Mouse (Mus musculus): ENCODE results near the gene Porcn. TPM values are rescaled to one million over a fixed set of nuclear protein-coding genes. Genes with fewer than 3 reads are reported as not detected.

Porcn gene
- polyA plus RNA-seq (2016; fragmentation: Nextera tagmentation; extraction: Ambion mirVana): 23.2 and 25.0 TPM in 2 replicates

DNA sequence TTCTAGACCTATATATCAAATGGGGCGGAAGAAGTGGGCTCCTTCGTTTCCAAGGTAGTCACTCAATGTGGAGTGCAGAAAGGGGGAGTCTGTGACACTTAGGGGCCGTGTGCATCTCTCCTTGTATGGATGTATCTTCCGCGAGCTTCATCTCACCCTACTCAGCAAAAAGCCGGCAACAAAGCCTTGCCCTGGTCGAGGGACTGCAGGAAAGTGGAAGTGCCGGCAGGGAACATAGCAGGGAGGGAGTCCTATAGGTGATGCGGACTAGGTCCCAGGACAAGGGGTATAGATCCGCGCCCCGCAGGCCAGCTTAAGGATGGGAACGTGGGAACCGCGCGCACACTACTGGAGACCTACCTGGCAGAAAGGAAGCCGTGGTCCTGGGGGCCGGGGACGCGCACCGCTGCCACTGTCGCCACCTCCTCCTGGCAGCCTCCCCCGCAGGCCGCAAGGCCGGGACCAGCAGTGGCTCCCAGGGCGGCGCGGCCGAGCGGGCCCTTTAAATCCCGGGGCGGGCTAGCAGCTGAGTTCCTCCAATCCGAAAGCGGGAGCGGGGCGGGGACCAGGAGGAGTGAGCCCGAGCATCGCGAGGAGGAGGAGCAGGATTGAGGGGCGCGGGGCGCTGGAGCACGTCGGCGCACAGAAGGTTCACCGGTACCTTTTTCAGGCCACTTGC lies at the start of gene Porcn:
TSS of gene Porcn (minus strand) at position 511 of the 679 bp plus-strand sequence.
- no peaks in the 10 kb centered on the region for H3K36me3 ChIP-seq
- H3K4me1 ChIP-seq: peaks cover 3% of the 10 kb centered on the region; the same call in 1 of the 2 replicates
- H3K4me3 ChIP-seq: peak within 1 kb of the TSS; percentile 48
- H3K9ac ChIP-seq (replicated peaks): peak within 1 kb of the TSS; percentile 55
- peak within 1 kb of the TSS; percentile 57 for H3K4me2 ChIP-seq (replicated peaks)
- WGBS: 17% methylated on average over 33 of the region's 46 CpGs
- no peaks in the 10 kb centered on the region for H3K27me3 ChIP-seq
- no peaks in the 10 kb centered on the region for H3K9me3 ChIP-seq
- peak; percentile 94 for ATAC-seq (ENCODE audit: low FRiP score, low read depth)
- no peak within 1 kb of the TSS; the same call in 1 of the 2 replicates for H3K27ac ChIP-seq (replicated peaks)

DNA sequence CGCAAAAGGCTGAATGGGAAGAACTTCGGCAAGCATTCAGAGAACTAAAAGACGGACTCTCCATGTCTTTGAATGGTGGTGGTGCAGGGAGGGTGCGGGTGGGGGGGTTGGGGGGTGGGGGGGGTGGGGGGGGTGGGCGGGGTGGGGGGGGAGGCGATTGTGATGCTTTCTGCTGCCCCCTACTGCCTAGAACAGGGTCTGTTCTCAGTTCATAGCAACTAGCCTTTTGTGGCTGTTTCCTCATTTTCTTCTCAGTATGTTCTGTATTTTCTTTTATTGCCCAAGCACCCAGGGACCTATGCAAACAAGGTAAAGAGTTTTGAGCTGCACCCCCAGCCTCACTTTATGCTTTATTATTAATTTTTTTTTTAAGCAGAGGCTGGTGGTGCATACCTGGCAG lies 49.5 kb upstream of the Porcn start:
- Histone ChIP-seq H3K4me3 (no peak overlapping the region), H3K4me2 (replicated peaks) (no peak overlapping the region), H3K9ac (replicated peaks) (no peak overlapping the region), H3K27ac (replicated peaks) (no peak overlapping the region), H3K4me1 (0 out of 2 replicates have a peak, but pooled peaks cover 7% of the 10 kb centered on the region), H3K36me3 (no peaks in the 10 kb centered on the region), H3K27me3 (no peaks in the 10 kb centered on the region), H3K9me3 (no peaks in the 10 kb centered on the region)
- WGBS: 46% methylated on average over 4 of the region's 6 CpGs
- ATAC-seq (ENCODE audit: low FRiP score, low read depth): no peak

DNA sequence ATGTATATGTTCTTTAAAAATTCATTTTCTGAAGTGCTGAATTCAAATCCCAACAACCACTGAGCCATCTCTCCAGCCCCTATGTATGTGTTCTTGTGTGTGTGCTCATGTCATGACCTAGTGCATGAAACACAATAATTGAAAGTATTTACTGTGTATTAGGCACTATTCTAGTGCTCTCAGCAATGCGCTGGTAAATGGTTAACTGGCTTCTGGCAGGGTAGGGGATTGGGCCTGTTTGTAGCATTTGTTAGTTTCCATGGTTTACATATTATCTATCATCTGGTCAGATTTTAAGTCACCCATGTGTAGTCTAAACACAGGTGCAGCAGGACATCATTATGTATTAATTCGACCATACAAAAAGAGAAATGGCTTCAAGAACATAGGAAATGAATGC lies 47.4 kb upstream of the Porcn start:
- Histone ChIP-seq H3K9ac (replicated peaks) (no peak overlapping the region), H3K4me1 (0 out of 2 replicates have a peak, but pooled peaks cover 7% of the 10 kb centered on the region), H3K27me3 (no peaks in the 10 kb centered on the region), H3K4me2 (replicated peaks) (no peak overlapping the region), H3K27ac (replicated peaks) (no peak overlapping the region), H3K9me3 (no peaks in the 10 kb centered on the region), H3K36me3 (no peaks in the 10 kb centered on the region), H3K4me3 (no peak overlapping the region)
- WGBS: 89% methylated on average over 2 of the region's 2 CpGs
- no peak for ATAC-seq (ENCODE audit: low FRiP score, low read depth)

DNA sequence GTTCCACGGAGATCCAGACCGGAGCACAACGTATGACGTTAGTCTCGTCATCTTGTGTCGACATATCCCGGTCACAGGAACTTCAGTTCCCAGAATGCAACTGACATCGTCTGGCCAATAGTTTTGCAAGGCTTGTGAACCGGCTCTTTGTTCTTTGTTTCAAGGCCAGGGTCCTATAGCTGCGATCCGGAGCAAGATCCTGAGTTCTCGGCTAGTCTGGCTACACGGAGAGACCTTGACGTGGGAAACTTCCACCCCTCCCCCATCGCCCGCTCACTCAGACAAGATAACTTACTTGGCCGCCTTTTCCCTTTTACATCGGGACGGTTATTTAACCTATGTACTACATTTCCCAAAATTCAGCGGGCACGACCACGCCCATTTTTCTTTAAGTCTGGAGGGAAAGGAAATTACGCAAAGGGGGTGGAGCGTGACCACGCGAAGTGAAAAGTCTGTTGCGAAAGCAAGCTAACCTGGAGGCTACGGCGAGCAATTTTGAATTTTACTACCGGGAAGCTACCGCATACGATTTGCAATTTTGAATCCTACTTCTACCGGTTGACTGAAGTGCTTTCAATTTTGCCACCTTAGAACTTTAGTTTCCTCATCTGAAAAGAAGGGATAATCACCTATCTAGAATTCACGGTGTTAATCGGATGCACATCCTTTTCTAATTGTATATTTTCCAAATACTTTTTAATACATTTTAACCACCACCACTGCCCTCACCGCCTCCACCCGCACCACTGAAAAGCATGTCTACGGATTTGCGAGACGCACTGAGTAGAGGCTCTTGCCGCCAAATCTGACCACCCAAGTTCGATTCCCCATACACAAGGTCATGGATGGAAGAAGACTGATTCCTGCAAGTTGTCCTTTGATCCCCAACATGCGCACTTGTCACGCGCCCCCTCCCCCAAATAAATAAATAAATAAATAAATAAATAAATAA lies 46.3 kb upstream of the Porcn start, which contains the start of gene Ftsj1:
TSS of gene Ftsj1 (minus strand) at position 73 of the 952 bp plus-strand sequence.
- H3K4me3 ChIP-seq: peak within 1 kb of the TSS; percentile 54
- peak within 1 kb of the TSS; percentile 58; the same call in 1 of the 2 replicates for H3K27ac ChIP-seq (replicated peaks)
- H3K4me1 ChIP-seq: 0 out of 2 replicates have a peak, but pooled peaks cover 7% of the 10 kb centered on the region
- H3K9ac ChIP-seq (replicated peaks): peak within 1 kb of the TSS; percentile 47
- 16% methylated on average over 45 of the region's 45 CpGs for WGBS
- no peaks in the 10 kb centered on the region for H3K27me3 ChIP-seq
- no peaks in the 10 kb centered on the region for H3K36me3 ChIP-seq
- peak; percentile 91 for ATAC-seq (ENCODE audit: low FRiP score, low read depth)
- no peaks in the 10 kb centered on the region for H3K9me3 ChIP-seq
- H3K4me2 ChIP-seq (replicated peaks): peak within 1 kb of the TSS; percentile 56

DNA sequence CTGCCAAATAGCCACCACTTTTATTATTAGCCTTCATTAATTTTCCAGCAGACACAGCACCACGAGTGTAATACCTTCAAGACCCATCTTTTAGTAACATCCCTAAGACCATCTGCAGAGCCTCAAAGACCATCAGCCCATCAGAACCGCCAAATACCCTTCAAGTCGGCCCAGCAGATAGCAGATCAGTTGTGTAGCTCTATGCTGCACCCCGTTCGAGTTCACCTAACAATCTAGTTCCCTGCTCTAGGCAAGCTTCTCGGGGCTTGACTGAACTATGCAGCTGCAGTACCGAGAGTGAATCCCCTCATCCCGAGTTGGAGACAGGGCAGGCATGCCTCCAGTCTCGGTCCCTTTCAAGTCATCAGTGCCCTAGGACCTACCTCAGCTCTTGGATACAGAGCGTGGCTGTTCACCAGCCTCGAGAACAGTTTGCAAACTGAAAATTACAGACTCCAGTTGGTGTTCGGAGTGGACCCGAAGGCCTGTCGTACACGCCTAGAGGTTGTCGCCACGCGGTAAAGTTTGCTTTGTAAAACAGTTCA lies 45.5 kb upstream of the Porcn start:
- H3K4me1 ChIP-seq: 0 out of 2 replicates have a peak, but pooled peaks cover 7% of the 10 kb centered on the region
- no peaks in the 10 kb centered on the region for H3K36me3 ChIP-seq
- H3K4me2 ChIP-seq (replicated peaks): peak overlapping the region; percentile 56
- H3K27me3 ChIP-seq: no peaks in the 10 kb centered on the region
- H3K27ac ChIP-seq (replicated peaks): no peak overlapping the region
- 24% methylated on average over 18 of the region's 18 CpGs for WGBS
- H3K4me3 ChIP-seq: peak overlapping the region; percentile 54
- H3K9ac ChIP-seq (replicated peaks): peak overlapping the region; percentile 47
- ATAC-seq (ENCODE audit: low FRiP score, low read depth): no peak; the same call in none of the 2 replicates
- no peaks in the 10 kb centered on the region for H3K9me3 ChIP-seq

DNA sequence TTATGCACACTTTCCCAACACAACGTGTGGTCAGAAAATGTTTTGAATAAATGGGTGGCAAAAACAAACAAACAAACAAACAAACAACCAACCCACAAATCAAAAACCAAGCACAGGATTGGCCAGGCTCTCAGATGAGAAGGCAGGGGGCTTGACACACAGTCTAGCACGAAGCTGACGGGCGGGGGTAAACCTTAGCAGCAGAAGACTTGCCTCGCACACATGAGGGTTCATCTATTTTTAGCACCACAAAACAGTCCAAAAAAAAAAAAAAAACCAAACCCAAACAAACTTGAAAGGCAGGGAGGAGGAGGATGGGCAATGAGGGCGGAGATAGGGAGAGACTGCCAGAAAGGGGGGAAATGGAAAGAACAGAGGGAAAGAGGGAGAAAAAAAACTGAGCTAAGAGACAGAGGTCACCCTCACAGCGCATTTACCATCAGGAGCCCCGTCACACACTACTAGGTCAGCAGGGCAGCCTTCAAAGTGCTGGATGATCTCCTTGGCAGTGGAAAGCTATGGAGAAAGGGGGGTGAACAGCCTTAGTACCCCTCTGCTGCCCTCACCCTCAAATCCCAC lies 42.3 kb upstream of the Porcn start:
- no peak overlapping the region for H3K4me3 ChIP-seq
- 0 out of 2 replicates have a peak, but pooled peaks cover 7% of the 10 kb centered on the region for H3K4me1 ChIP-seq
- 86% methylated on average over 8 of the region's 8 CpGs for WGBS
- ATAC-seq (ENCODE audit: low FRiP score, low read depth): no peak
- H3K4me2 ChIP-seq (replicated peaks): no peak overlapping the region
- H3K27ac ChIP-seq (replicated peaks): no peak overlapping the region
- no peaks in the 10 kb centered on the region for H3K27me3 ChIP-seq
- no peaks in the 10 kb centered on the region for H3K9me3 ChIP-seq
- 0 out of 2 replicates have a peak, but pooled peaks cover 13% of the 10 kb centered on the region for H3K36me3 ChIP-seq
- H3K9ac ChIP-seq (replicated peaks): no peak overlapping the region

DNA sequence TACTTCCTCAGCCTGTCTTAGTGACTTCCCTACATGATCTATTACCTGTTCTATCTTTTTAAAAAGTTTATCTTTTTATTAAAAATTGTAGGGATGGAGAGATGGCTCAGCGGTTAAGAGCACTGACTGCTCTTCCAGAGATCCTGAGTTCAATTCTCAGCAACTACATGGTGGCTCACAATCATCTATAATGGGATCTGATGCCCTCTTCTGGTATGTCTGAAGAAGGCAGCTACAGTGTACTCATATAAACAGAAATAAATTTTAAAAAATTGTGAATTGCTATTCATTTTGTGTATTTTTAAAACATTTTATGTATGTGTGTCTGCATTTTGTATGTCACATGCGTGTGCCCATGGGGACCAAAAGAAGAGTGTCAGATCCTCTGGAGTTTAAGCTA lies 41.4 kb upstream of the Porcn start:
- H3K4me1 ChIP-seq: 0 out of 2 replicates have a peak, but pooled peaks cover 7% of the 10 kb centered on the region
- H3K27ac ChIP-seq (replicated peaks): no peak overlapping the region
- no peak overlapping the region for H3K4me3 ChIP-seq
- no peaks in the 10 kb centered on the region for H3K9me3 ChIP-seq
- H3K36me3 ChIP-seq: 0 out of 2 replicates have a peak, but pooled peaks cover 13% of the 10 kb centered on the region
- H3K27me3 ChIP-seq: no peaks in the 10 kb centered on the region
- H3K4me2 ChIP-seq (replicated peaks): no peak overlapping the region
- H3K9ac ChIP-seq (replicated peaks): no peak overlapping the region
- 82% methylated on average over 2 of the region's 2 CpGs for WGBS
- ATAC-seq (ENCODE audit: low FRiP score, low read depth): no peak

DNA sequence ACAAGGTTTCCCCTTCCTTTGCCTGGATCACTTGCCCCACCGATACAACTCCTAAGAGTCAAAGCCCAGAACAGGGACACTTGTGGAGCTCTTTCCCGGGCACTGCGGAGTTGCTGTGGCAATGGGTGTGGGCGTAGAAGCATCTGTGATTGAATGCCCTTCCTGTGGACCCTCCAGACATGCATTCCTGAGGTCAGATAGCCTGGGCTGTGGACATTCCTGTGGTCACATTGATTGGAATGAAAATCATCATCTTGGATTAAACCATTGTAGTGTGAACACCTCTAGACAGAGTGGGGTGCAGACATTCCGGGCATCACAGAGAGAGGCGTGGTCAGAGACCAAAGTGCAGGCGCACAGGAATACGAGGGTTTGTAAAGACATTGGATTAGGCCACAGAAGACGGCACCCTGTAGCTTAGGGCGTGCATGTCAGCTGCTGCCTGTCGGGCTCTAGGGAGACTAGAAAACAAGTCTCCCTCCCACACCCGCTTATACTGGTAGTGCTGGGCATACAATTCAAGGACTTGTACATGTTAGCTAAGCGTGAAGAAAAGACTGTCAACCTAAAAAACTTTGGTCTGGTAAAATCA lies 32.6 kb upstream of the Porcn start:
- ATAC-seq (ENCODE audit: low FRiP score, low read depth): no peak
- 73% methylated on average over 13 of the region's 13 CpGs for WGBS
- Histone ChIP-seq H3K27ac (replicated peaks) (no peak overlapping the region), H3K9ac (replicated peaks) (no peak overlapping the region), H3K36me3 (peaks cover 6% of the 10 kb centered on the region; the same call in 1 of the 2 replicates), H3K4me3 (no peak overlapping the region), H3K4me2 (replicated peaks) (no peak overlapping the region), H3K4me1 (no peaks in the 10 kb centered on the region), H3K9me3 (no peaks in the 10 kb centered on the region), H3K27me3 (no peaks in the 10 kb centered on the region)

DNA sequence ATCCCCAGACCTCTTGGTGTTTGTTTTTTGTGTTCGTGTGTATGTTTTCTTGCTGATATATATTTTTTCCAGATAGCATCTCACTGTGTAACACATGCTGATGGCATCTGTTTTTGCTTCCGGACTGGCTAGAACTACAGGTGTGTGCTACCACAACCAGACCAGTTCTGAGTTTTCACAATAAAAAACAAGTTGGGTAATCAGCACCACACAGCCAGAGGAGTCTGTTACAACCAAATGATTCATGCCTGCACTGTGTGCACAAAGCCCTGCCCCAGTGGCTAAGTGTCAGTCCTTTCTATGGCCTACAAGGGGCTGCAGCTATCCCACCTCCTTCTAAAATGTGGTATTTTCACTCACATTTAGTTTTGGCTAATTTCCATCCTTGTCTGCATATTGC lies 30.4 kb upstream of the Porcn start:
- no peak for ATAC-seq (ENCODE audit: low FRiP score, low read depth)
- H3K4me1 ChIP-seq: no peaks in the 10 kb centered on the region
- no peaks in the 10 kb centered on the region for H3K9me3 ChIP-seq
- H3K27me3 ChIP-seq: no peaks in the 10 kb centered on the region
- H3K27ac ChIP-seq (replicated peaks): no peak overlapping the region
- no peak overlapping the region for H3K4me3 ChIP-seq
- peaks cover 6% of the 10 kb centered on the region; the same call in 1 of the 2 replicates for H3K36me3 ChIP-seq
- WGBS: 81% methylated on average over 2 of the region's 2 CpGs
- no peak overlapping the region for H3K9ac ChIP-seq (replicated peaks)
- no peak overlapping the region for H3K4me2 ChIP-seq (replicated peaks)

DNA sequence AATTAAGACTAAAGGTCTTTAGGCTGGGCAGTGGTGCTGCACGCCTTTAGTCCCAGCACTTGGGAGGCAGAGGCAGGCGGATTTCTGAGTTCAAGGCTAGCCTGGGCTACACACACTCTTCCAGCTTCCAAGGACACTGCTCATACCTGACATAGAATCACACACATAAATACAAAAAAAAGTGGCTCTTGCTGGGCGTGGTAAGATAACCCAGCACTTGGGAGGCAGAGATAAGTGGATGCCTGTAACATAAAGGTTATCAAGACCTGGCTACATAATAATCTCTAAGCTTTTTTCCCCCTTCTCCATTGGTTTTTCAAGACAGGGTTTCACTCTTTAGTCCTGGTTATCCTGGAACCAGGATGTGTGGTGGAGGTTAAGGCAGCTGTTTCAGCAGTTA lies 27.3 kb upstream of the Porcn start:
- Histone ChIP-seq H3K27ac (replicated peaks) (no peak overlapping the region), H3K27me3 (no peaks in the 10 kb centered on the region), H3K4me2 (replicated peaks) (no peak overlapping the region), H3K4me1 (no peaks in the 10 kb centered on the region), H3K36me3 (no peaks in the 10 kb centered on the region), H3K4me3 (no peak overlapping the region), H3K9ac (replicated peaks) (no peak overlapping the region), H3K9me3 (no peaks in the 10 kb centered on the region)
- ATAC-seq (ENCODE audit: low FRiP score, low read depth): no peak
- 74% methylated on average over 3 of the region's 3 CpGs for WGBS

DNA sequence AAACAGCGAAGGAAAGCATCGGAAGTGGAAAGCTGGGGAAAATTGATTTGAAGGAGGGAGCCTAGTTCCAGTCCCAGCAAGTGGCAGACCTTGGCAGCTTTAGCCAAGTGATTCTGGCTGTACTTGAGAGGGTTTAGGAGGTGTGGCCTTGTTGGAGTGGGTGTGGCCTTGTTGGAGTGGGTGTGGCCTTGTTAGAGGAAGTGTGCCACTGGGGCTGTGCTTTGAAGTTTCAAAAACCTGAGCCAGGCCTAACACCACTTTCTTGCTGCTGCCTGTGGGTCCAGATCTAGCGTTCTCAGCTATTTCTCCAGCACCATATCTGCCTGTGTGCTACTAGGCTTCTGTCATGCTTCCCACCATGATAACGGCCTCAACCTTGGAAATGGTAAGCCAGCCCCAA lies 23.9 kb upstream of the Porcn start:
- Histone ChIP-seq H3K9ac (replicated peaks) (no peak overlapping the region), H3K27me3 (no peaks in the 10 kb centered on the region), H3K27ac (replicated peaks) (no peak overlapping the region), H3K36me3 (no peaks in the 10 kb centered on the region), H3K4me2 (replicated peaks) (no peak overlapping the region), H3K9me3 (no peaks in the 10 kb centered on the region), H3K4me3 (no peak overlapping the region), H3K4me1 (no peaks in the 10 kb centered on the region)
- ATAC-seq (ENCODE audit: low FRiP score, low read depth): no peak
- 75% methylated on average over 4 of the region's 4 CpGs for WGBS

Data from midbrain, embryonic 12.5 days (tissue).